In genomic region chr15:97773108-97773507, GRCm38 (mm10) we compare ENCODE assay signal across 8 mouse cellular contexts. TPM values are rescaled to one million over a fixed set of nuclear protein-coding genes. Genes with fewer than 3 reads are reported as not detected.
DNase-seq lines count a peak whose midpoint lies in the region; ATAC-seq lines count a peak whose summit lies in the region.

No protein-coding gene starts in this region.

- no peak overlapping the region for H3K4me2 ChIP-seq in forebrain, embryonic 14.5 days (ENCODE audit: low read length)
- peak overlapping the region; percentile 9; the same call in 1 of the 2 replicates for H3K4me2 ChIP-seq in embryonic facial prominence, embryonic 13.5 days
- no peak overlapping the region for H3K4me2 ChIP-seq in liver, embryonic 13.5 days
- H3K4me2 ChIP-seq in stomach, embryonic 16.5 days (ENCODE audit: low read depth, low read length) = no peak overlapping the region

- 38% methylated on average over 5 of the region's 5 CpGs for WGBS in forebrain, embryonic 10.5 days
- WGBS in forebrain, embryonic 14.5 days = 28% methylated on average over 5 of the region's 5 CpGs
- 18% methylated on average over 5 of the region's 5 CpGs for WGBS in embryonic facial prominence, embryonic 13.5 days
- 41% methylated on average over 5 of the region's 5 CpGs for whole genome bisulfite sequencing in liver, embryonic 13.5 days (ENCODE audit: insufficient replicate concordance)
- 11% methylated on average over 5 of the region's 5 CpGs for whole genome bisulfite sequencing in stomach, embryonic 16.5 days

- ATAC-seq in forebrain, embryonic 14.5 days = no peak
- 0 out of 2 replicates have a peak, but pooled peaks have one; percentile 37 for ATAC-seq in embryonic facial prominence, embryonic 13.5 days (ENCODE audit: insufficient number of reproducible peaks, insufficient read depth, low FRiP score, low TSS enrichment, low read depth)
- ATAC-seq in liver, embryonic 13.5 days (ENCODE audit: low read depth) = no peak
- ATAC-seq in stomach, embryonic 16.5 days (ENCODE audit: insufficient read depth, low FRiP score) = peak; percentile 51; the same call in 1 of the 2 replicates

- H3K27me3 ChIP-seq in forebrain, embryonic 10.5 days (ENCODE audit: poor library complexity, severe bottlenecking) = peaks cover 63% of the 10 kb centered on the region
- 0 out of 2 replicates have a peak, but pooled peaks cover 14% of the 10 kb centered on the region for H3K27me3 ChIP-seq in forebrain, embryonic 14.5 days (replicated peaks; ENCODE audit: control insufficient read depth, insufficient read depth, low read length)
- peaks cover 17% of the 10 kb centered on the region for H3K27me3 ChIP-seq in embryonic facial prominence, embryonic 13.5 days
- H3K27me3 ChIP-seq in liver, embryonic 13.5 days = peaks cover 44% of the 10 kb centered on the region
- 0 out of 2 replicates have a peak, but pooled peaks cover 3% of the 10 kb centered on the region for H3K27me3 ChIP-seq in stomach, embryonic 16.5 days (ENCODE audit: control insufficient read depth, insufficient read depth, low read length)

- peaks cover 28% of the 10 kb centered on the region for H3K4me1 ChIP-seq in forebrain, embryonic 10.5 days
- peaks cover 4% of the 10 kb centered on the region; the same call in 1 of the 2 replicates for H3K4me1 ChIP-seq in forebrain, embryonic 14.5 days (ENCODE audit: control insufficient read depth, insufficient read depth, low read length)
- peaks cover 34% of the 10 kb centered on the region for H3K4me1 ChIP-seq in embryonic facial prominence, embryonic 13.5 days
- H3K4me1 ChIP-seq in liver, embryonic 13.5 days (replicated peaks) = peaks cover 20% of the 10 kb centered on the region
- H3K4me1 ChIP-seq in stomach, embryonic 16.5 days (ENCODE audit: control insufficient read depth, insufficient read depth, low read length) = peaks cover 20% of the 10 kb centered on the region

- H3K4me3 ChIP-seq in forebrain, embryonic 10.5 days = no peak overlapping the region
- no peak overlapping the region for H3K4me3 ChIP-seq in forebrain, embryonic 14.5 days (ENCODE audit: low read depth, low read length)
- no peak overlapping the region for H3K4me3 ChIP-seq in embryonic facial prominence, embryonic 13.5 days
- H3K4me3 ChIP-seq in liver, embryonic 13.5 days (replicated peaks) = no peak overlapping the region
- no peak overlapping the region for H3K4me3 ChIP-seq in stomach, embryonic 16.5 days (replicated peaks; ENCODE audit: low read length)

- no peak for DNase-seq in forebrain, embryonic 10.5 days (ENCODE audit: extremely low spot score, low spot score)
- DNase-seq in forebrain, embryonic 14.5 days (ENCODE audit: low spot score) = no peak
- peak; percentile 87 for DNase-seq in heart, postnatal 4 days
- no peak for DNase-seq in liver, embryonic 13.5 days
- DNase-seq in right cerebral cortex, postnatal 25 days = no peak
- no peak for DNase-seq in layer of hippocampus, adult 9-10 months (ENCODE audit: low spot score)

- no peaks in the 10 kb centered on the region for H3K9me3 ChIP-seq in forebrain, embryonic 10.5 days
- H3K9me3 ChIP-seq in forebrain, embryonic 14.5 days (replicated peaks; ENCODE audit: control insufficient read depth, low read length) = no peaks in the 10 kb centered on the region
- no peaks in the 10 kb centered on the region for H3K9me3 ChIP-seq in embryonic facial prominence, embryonic 13.5 days
- no peaks in the 10 kb centered on the region for H3K9me3 ChIP-seq in liver, embryonic 13.5 days (replicated peaks)
- no peaks in the 10 kb centered on the region for H3K9me3 ChIP-seq in stomach, embryonic 16.5 days (replicated peaks; ENCODE audit: control insufficient read depth, low read length)

- H3K36me3 ChIP-seq in forebrain, embryonic 10.5 days (replicated peaks) = no peaks in the 10 kb centered on the region
- no peaks in the 10 kb centered on the region for H3K36me3 ChIP-seq in forebrain, embryonic 14.5 days (ENCODE audit: control insufficient read depth, insufficient read depth, low read length)
- H3K36me3 ChIP-seq in embryonic facial prominence, embryonic 13.5 days = no peaks in the 10 kb centered on the region
- no peaks in the 10 kb centered on the region for H3K36me3 ChIP-seq in liver, embryonic 13.5 days
- H3K36me3 ChIP-seq in stomach, embryonic 16.5 days (ENCODE audit: control insufficient read depth, insufficient read depth, low read length) = no peaks in the 10 kb centered on the region

- H3K9ac ChIP-seq in forebrain, embryonic 14.5 days (ENCODE audit: low read length) = no peak overlapping the region
- H3K9ac ChIP-seq in embryonic facial prominence, embryonic 13.5 days = no peak overlapping the region
- H3K9ac ChIP-seq in liver, embryonic 13.5 days = no peak overlapping the region
- no peak overlapping the region; the same call in 1 of the 2 replicates for H3K9ac ChIP-seq in stomach, embryonic 16.5 days (ENCODE audit: low read length)

- H3K27ac ChIP-seq in forebrain, embryonic 10.5 days = peak overlapping the region; percentile 69; the same call in 1 of the 2 replicates
- H3K27ac ChIP-seq in forebrain, embryonic 14.5 days (ENCODE audit: low read depth, low read length) = no peak overlapping the region
- peak overlapping the region; percentile 76 for H3K27ac ChIP-seq in embryonic facial prominence, embryonic 13.5 days
- peak overlapping the region; percentile 55 for H3K27ac ChIP-seq in liver, embryonic 13.5 days
- peak overlapping the region; percentile 76 for H3K27ac ChIP-seq in stomach, embryonic 16.5 days (ENCODE audit: low read length)

RNA-seq across cellular contexts. Expression of gene Slc48a1, which starts 5.2 kb away (rescaled TPM):
- 28.7 and 32.2 TPM in 2 replicates for polyA plus RNA-seq in forebrain, embryonic 10.5 days (2016; fragmentation: Nextera tagmentation; extraction: Ambion mirVana)
- 65.4 and 69.1 TPM in 2 replicates for polyA plus RNA-seq in forebrain, embryonic 14.5 days (2014; fragmentation: Nextera tagmentation; extraction: Ambion mirVana)
- polyA plus RNA-seq in embryonic facial prominence, embryonic 13.5 days (2015; fragmentation: Nextera tagmentation; extraction: Ambion mirVana) = 34.7 and 41.9 TPM in 2 replicates
- 10 to 100 TPM; 58.7 to 59.2 TPM for total RNA-seq in heart, postnatal 4 days (2021)
- 89.5 and 101 TPM in 2 replicates for polyA plus RNA-seq in liver, embryonic 13.5 days (2015; fragmentation: Nextera tagmentation; extraction: Ambion mirVana)
- polyA plus RNA-seq in stomach, embryonic 16.5 days (2015; fragmentation: Nextera tagmentation; extraction: Ambion mirVana) = 36.5 and 39.3 TPM in 2 replicates

RNA-seq across cellular contexts. Expression of gene Rapgef3, which starts 5.3 kb away (rescaled TPM):
- polyA plus RNA-seq in forebrain, embryonic 10.5 days (2016; fragmentation: Nextera tagmentation; extraction: Ambion mirVana) = 5.4 and 6.3 TPM in 2 replicates
- 4.9 and 6.4 TPM in 2 replicates for polyA plus RNA-seq in forebrain, embryonic 14.5 days (2014; fragmentation: Nextera tagmentation; extraction: Ambion mirVana)
- polyA plus RNA-seq in embryonic facial prominence, embryonic 13.5 days (2015; fragmentation: Nextera tagmentation; extraction: Ambion mirVana) = 7.1 and 9.3 TPM in 2 replicates
- 10 to 100 TPM; 32.7 to 33.4 TPM for total RNA-seq in heart, postnatal 4 days (2021)
- polyA plus RNA-seq in liver, embryonic 13.5 days (2015; fragmentation: Nextera tagmentation; extraction: Ambion mirVana) = 1.2 and 1.8 TPM in 2 replicates
- 9.4 and 12.6 TPM in 2 replicates for polyA plus RNA-seq in stomach, embryonic 16.5 days (2015; fragmentation: Nextera tagmentation; extraction: Ambion mirVana)

RNA-seq across cellular contexts. Expression of gene Endou, which starts 42.0 kb away (rescaled TPM):
- polyA plus RNA-seq in forebrain, embryonic 10.5 days (2016; fragmentation: Nextera tagmentation; extraction: Ambion mirVana) = 0.11 and 0.12 TPM in 2 replicates
- polyA plus RNA-seq in forebrain, embryonic 14.5 days (2014; fragmentation: Nextera tagmentation; extraction: Ambion mirVana) = 0.11 and 0.14 TPM in 2 replicates
- polyA plus RNA-seq in embryonic facial prominence, embryonic 13.5 days (2015; fragmentation: Nextera tagmentation; extraction: Ambion mirVana) = 1.7 and 2.8 TPM in 2 replicates
- total RNA-seq in heart, postnatal 4 days (2021) = 1 to 10 TPM; 3.5 to 4.6 TPM
- polyA plus RNA-seq in liver, embryonic 13.5 days (2015; fragmentation: Nextera tagmentation; extraction: Ambion mirVana) = 0.07 TPM in 1 of 2 replicates, not detected in the other
- polyA plus RNA-seq in stomach, embryonic 16.5 days (2015; fragmentation: Nextera tagmentation; extraction: Ambion mirVana) = 6.4 and 18.3 TPM in 2 replicates

Comparison
In these comparisons a context has a peak if more than half of its experiments do, and no peak if none do; other contexts are left out.
1. ATAC-seq: peak in embryonic facial prominence, embryonic 13.5 days (single experiment) and stomach, embryonic 16.5 days (single experiment); none in forebrain, embryonic 14.5 days (single experiment) and liver, embryonic 13.5 days (single experiment).